8 mouse cellular contexts compared by ENCODE assay signal in the genomic region with DNA sequence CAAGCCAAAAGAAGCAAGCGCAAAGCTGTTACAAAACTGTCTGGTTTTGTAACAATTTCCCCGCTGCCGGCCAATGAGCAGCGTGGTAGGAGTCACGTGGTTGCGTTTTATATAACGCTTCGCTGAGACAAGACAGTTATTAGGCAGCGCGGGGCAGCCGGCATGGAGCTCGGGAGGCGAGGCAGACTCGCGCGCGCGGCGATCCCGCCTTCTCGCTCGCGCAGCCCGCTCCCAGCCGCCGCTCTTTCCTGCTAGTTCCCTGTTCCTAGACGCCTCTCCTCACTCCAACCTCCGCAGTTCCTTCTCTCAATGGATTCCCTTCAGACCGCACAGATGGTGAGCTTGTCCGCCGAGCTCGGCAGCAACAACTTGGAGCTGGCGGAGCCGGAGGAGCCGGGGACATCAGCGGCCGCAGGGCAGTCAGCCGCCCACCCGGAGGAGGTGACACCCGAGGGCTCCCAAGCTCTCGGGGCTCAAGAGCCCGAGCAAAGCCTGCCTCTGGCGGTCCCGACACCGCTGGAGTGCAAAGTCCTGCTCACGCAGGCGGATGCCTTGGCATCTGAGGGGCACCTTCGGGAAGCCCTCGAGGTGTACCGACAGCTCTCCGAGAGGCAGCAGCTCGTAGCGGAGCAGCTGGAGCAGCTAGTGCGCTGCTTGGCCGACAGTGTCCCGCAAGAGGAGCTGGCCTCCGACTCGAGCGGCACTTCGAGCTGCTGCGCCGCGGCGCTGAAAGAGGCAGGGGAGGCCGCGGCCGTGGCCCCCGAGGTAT. TPM values are rescaled to one million over a fixed set of nuclear protein-coding genes. Genes with fewer than 3 reads are reported as not detected.
A peak's percentile ranks its signal among the peaks of the same experiment; 100 is the strongest.
DNase-seq lines count a peak whose midpoint lies in the region; ATAC-seq lines count a peak whose summit lies in the region.

A gene (plus strand): TSS at position 83 of the 769 bp plus-strand sequence.

- no peaks in the 10 kb centered on the region for H3K4me1 ChIP-seq in intestine, embryonic 14.5 days (replicated peaks; ENCODE audit: control insufficient read depth, insufficient read depth, low read length)

- peak; percentile 84 for DNase-seq in adrenal gland, postnatal 10 days
- peak; percentile 77 for DNase-seq in embryo, embryonic 10.5 days (ENCODE audit: low spot score)
- DNase-seq in gastrocnemius, postnatal 36 days: peak; percentile 60 to 64
- DNase-seq in intestine, embryonic 14.5 days (ENCODE audit: low spot score): peak; percentile 68
- DNase-seq in left cerebral cortex, adult 9 months (ENCODE audit: low spot score in 2 of 2): peak; percentile 52 to 76
- DNase-seq in retina, postnatal 1 day: peak; percentile 87
- DNase-seq in urinary bladder, postnatal 4 days (ENCODE audit: low spot score in 2 of 2): peak; percentile 47 to 71

- peak within 1 kb of the TSS; percentile 36 for H3K4me3 ChIP-seq in intestine, embryonic 14.5 days (ENCODE audit: low read depth, low read length)
- peak within 1 kb of the TSS; percentile 32 for H3K4me3 ChIP-seq in macrophage (ENCODE audit: inconsistent target)

- H3K9me3 ChIP-seq in intestine, embryonic 14.5 days (ENCODE audit: control insufficient read depth, low read length): no peaks in the 10 kb centered on the region

- 18% methylated on average over 65 of the region's 68 CpGs for WGBS in intestine, embryonic 14.5 days
- 18% methylated on average over 66 of the region's 68 CpGs for WGBS in macrophage (ENCODE audit: missing documents)

- intact Hi-C loops in gastrocnemius, postnatal 36 days (cut with DNase I): no loop called here

- no peak within 1 kb of the TSS for H3K27ac ChIP-seq in intestine, embryonic 14.5 days (ENCODE audit: low read depth)
- H3K27ac ChIP-seq in macrophage: peak within 1 kb of the TSS; percentile 73

- ATAC-seq in intestine, embryonic 14.5 days (replicated peaks; ENCODE audit: low FRiP score, low TSS enrichment, low read depth): peak; percentile 75; the same call in 1 of the 2 replicates

- no peaks in the 10 kb centered on the region for H3K36me3 ChIP-seq in intestine, embryonic 14.5 days (ENCODE audit: control insufficient read depth, insufficient read depth, low read length)
- H3K36me3 ChIP-seq in macrophage (ENCODE audit: inconsistent target): no peaks in the 10 kb centered on the region

- H3K27me3 ChIP-seq in intestine, embryonic 14.5 days (replicated peaks; ENCODE audit: control insufficient read depth, insufficient read depth, low read length): peaks cover 38% of the 10 kb centered on the region

- H3K79me2 ChIP-seq in macrophage (ENCODE audit: inconsistent target): peaks cover 37% of the 10 kb centered on the region

- peak within 1 kb of the TSS; percentile 68 for H3K4me2 ChIP-seq in intestine, embryonic 14.5 days (ENCODE audit: low read length)

- H3K9ac ChIP-seq in intestine, embryonic 14.5 days (ENCODE audit: low read length): no peak within 1 kb of the TSS

RNA-seq across cellular contexts. Expression of the gene that starts here (rescaled TPM):
- total RNA-seq in adrenal gland, postnatal 10 days (2021): 1 to 10 TPM; 4.9 to 5.8 TPM
- total RNA-seq in gastrocnemius, postnatal 36 days (2021): 1 to 10 TPM; 1.2 to 2.0 TPM
- polyA plus RNA-seq in intestine, embryonic 14.5 days (2014; fragmentation: Nextera tagmentation; extraction: Ambion mirVana): 0.58 and 0.91 TPM in 2 replicates
- total RNA-seq in macrophage (2018; cell fraction: chromatin; rRNA removed): 100 to 1,000 TPM in 9 of 26 experiments, 10 to 100 TPM in 16, 1 to 10 TPM in 1; 5.8 to 175 (median 68.3) TPM
- total RNA-seq in macrophage (2018; cell fraction: cytosol; rRNA removed): 10 to 100 TPM; 19.5 to 65.0 (median 32.6) TPM
- total RNA-seq in macrophage (2018; cell fraction: nucleus; rRNA removed): 100 to 1,000 TPM in 5 of 26 experiments, 10 to 100 TPM in 21; 25.3 to 135 (median 55.4) TPM
- polyA plus RNA-seq in macrophage (2018): 11.8 to 40.5 TPM (median 16.3 TPM) in 3 replicates

Comparison
In these comparisons a context has a peak if more than half of its experiments do, and no peak if none do; other contexts are left out.
1. Peak in DNase-seq, ATAC-seq, H3K4me3 ChIP-seq and H3K4me2 ChIP-seq in intestine, embryonic 14.5 days; RNA of the gene not detected or under 1 TPM.